Comparison of ENCODE assay signal across 18 mouse cellular contexts in genomic region chr10:31273171-31273570, GRCm38 (mm10). TPM values are rescaled to one million over a fixed set of nuclear protein-coding genes. Genes with fewer than 3 reads are reported as not detected.
DNase-seq lines count a peak whose midpoint lies in the region; ATAC-seq and TF ChIP-seq lines count a peak whose summit lies in the region.
"Had no signal": no experiment of that assay in that cellular context is flagged by ENCODE, and none has a peak within 500 bp of the region (broad histone marks: within the 10 kb centered on the region; RNA-seq: fewer than 3 reads in every experiment).

No protein-coding gene starts in this region.

- no peak overlapping the region for H3K4me3 ChIP-seq in embryonic facial prominence, embryonic 14.5 days (ENCODE audit: low read depth, low read length)
- no peak overlapping the region for H3K4me3 ChIP-seq in embryonic facial prominence, embryonic 10.5 days
- no peak overlapping the region for H3K4me3 ChIP-seq in heart, embryonic 13.5 days
- no peak overlapping the region for H3K4me3 ChIP-seq in lung, embryonic 14.5 days (ENCODE audit: low read depth, low read length)
- H3K4me3 ChIP-seq in lung, adult 2 months (replicated peaks; ENCODE audit: extremely low read depth, low read depth, low read length), result no peak overlapping the region
- no peak overlapping the region for H3K4me3 ChIP-seq in layer of hippocampus, adult 2 months
- H3K4me3 ChIP-seq: embryonic facial prominence, embryonic 12.5 days; intestine, embryonic 15.5 days; megakaryocyte, embryonic 14.5 days; neural tube, embryonic 15.5 days had no signal

- peak; percentile 30 for DNase-seq in embryonic facial prominence, embryonic 14.5 days (ENCODE audit: low spot score)
- DNase-seq in embryonic facial prominence, embryonic 10.5 days (ENCODE audit: low spot score), result no peak
- DNase-seq in heart, postnatal 36 days, result no peak
- peak; percentile 31 for DNase-seq in lung, embryonic 14.5 days
- no peak for DNase-seq in lung, adult 2 months
- peak; percentile 11 for DNase-seq in brain, adult 2 months (ENCODE audit: low read depth, low spot score)
- no peak for DNase-seq in layer of hippocampus, adult 2 months (ENCODE audit: low spot score in 2 of 2)
- DNase-seq: adrenal gland, adult 2 months; cerebellum, adult 9-10 months; kidney, adult 9 months; kidney, postnatal 25 days; liver, postnatal 0 days had no signal

- intact Hi-C loops in heart, postnatal 36 days (cut with DNase I), result no loop called here

- no peak overlapping the region for H3K4me2 ChIP-seq in embryonic facial prominence, embryonic 14.5 days (ENCODE audit: low read depth, low read length)
- H3K4me2 ChIP-seq in heart, embryonic 13.5 days, result peak overlapping the region; percentile 20; the same call in 1 of the 2 replicates
- H3K4me2 ChIP-seq in lung, embryonic 14.5 days, result no peak overlapping the region
- H3K4me2 ChIP-seq: embryonic facial prominence, embryonic 12.5 days; hindbrain, embryonic 14.5 days; intestine, embryonic 15.5 days; neural tube, embryonic 15.5 days had no signal

- no peaks in the 10 kb centered on the region for H3K27me3 ChIP-seq in embryonic facial prominence, embryonic 14.5 days (replicated peaks; ENCODE audit: control insufficient read depth, insufficient read depth, low read length)
- no peaks in the 10 kb centered on the region for H3K27me3 ChIP-seq in embryonic facial prominence, embryonic 10.5 days (replicated peaks; ENCODE audit: low read depth, poor library complexity, severe bottlenecking)
- no peaks in the 10 kb centered on the region for H3K27me3 ChIP-seq in heart, embryonic 13.5 days (replicated peaks)
- H3K27me3 ChIP-seq in lung, embryonic 14.5 days (ENCODE audit: insufficient read depth, low read length), result no peaks in the 10 kb centered on the region
- H3K27me3 ChIP-seq: embryonic facial prominence, embryonic 12.5 days; intestine, embryonic 15.5 days; megakaryocyte, embryonic 14.5 days; neural tube, embryonic 15.5 days had no signal

- H3K9ac ChIP-seq in embryonic facial prominence, embryonic 14.5 days (ENCODE audit: low read depth, low read length), result no peak overlapping the region
- H3K9ac ChIP-seq in heart, embryonic 13.5 days, result no peak overlapping the region
- H3K9ac ChIP-seq in lung, embryonic 14.5 days, result no peak overlapping the region
- H3K9ac ChIP-seq: embryonic facial prominence, embryonic 12.5 days; hindbrain, embryonic 14.5 days; intestine, embryonic 15.5 days; liver, postnatal 0 days; neural tube, embryonic 15.5 days had no signal

- H3K27ac ChIP-seq in embryonic facial prominence, embryonic 14.5 days (replicated peaks; ENCODE audit: low read depth, low read length), result no peak overlapping the region
- H3K27ac ChIP-seq in embryonic facial prominence, embryonic 10.5 days (replicated peaks), result no peak overlapping the region
- peak overlapping the region; percentile 86 for H3K27ac ChIP-seq in heart, embryonic 13.5 days (replicated peaks)
- H3K27ac ChIP-seq in lung, embryonic 14.5 days (ENCODE audit: low read depth), result no peak overlapping the region
- no peak overlapping the region for H3K27ac ChIP-seq in layer of hippocampus, adult 2 months
- H3K27ac ChIP-seq: embryonic facial prominence, embryonic 12.5 days; hindbrain, embryonic 14.5 days; intestine, embryonic 15.5 days; neural tube, embryonic 15.5 days had no signal

- H3K36me3 ChIP-seq in embryonic facial prominence, embryonic 14.5 days (ENCODE audit: control insufficient read depth, insufficient read depth, low read length), result no peaks in the 10 kb centered on the region
- no peaks in the 10 kb centered on the region for H3K36me3 ChIP-seq in embryonic facial prominence, embryonic 10.5 days (replicated peaks)
- no peaks in the 10 kb centered on the region for H3K36me3 ChIP-seq in heart, embryonic 13.5 days
- no peaks in the 10 kb centered on the region for H3K36me3 ChIP-seq in lung, embryonic 14.5 days (ENCODE audit: insufficient read depth)
- H3K36me3 ChIP-seq: embryonic facial prominence, embryonic 12.5 days; intestine, embryonic 15.5 days; neural tube, embryonic 15.5 days had no signal

- TF ChIP-seq POLR2A in lung, adult 2 months (IDR thresholded peaks at IDR 0.05; ENCODE audit: borderline replicate concordance, extremely low read depth, low read depth, low read length), result no peak

- no peaks in the 10 kb centered on the region for H3K9me3 ChIP-seq in embryonic facial prominence, embryonic 14.5 days (ENCODE audit: control insufficient read depth, low read length)
- no peaks in the 10 kb centered on the region for H3K9me3 ChIP-seq in embryonic facial prominence, embryonic 10.5 days
- no peaks in the 10 kb centered on the region for H3K9me3 ChIP-seq in heart, embryonic 13.5 days
- H3K9me3 ChIP-seq in lung, embryonic 14.5 days (ENCODE audit: low read depth, low read length), result no peaks in the 10 kb centered on the region
- H3K9me3 ChIP-seq: embryonic facial prominence, embryonic 12.5 days; intestine, embryonic 15.5 days; megakaryocyte, embryonic 14.5 days; neural tube, embryonic 15.5 days had no signal

- WGBS in embryonic facial prominence, embryonic 14.5 days, result 75% methylated on average over 1 of the region's 1 CpGs
- WGBS in embryonic facial prominence, embryonic 10.5 days, result 66% methylated on average over 1 of the region's 1 CpGs
- 18% methylated on average over 1 of the region's 1 CpGs for WGBS in heart, embryonic 13.5 days
- WGBS in lung, embryonic 14.5 days, result 35% methylated on average over 1 of the region's 1 CpGs
- WGBS in lung, adult 2 months, result 59% methylated on average over 1 of the region's 1 CpGs

- no peak for TF ChIP-seq CTCF in lung, embryonic 14.5 days (IDR thresholded peaks at IDR 0.05; ENCODE audit: low read depth)
- no peak for TF ChIP-seq CTCF in lung, adult 2 months (IDR thresholded peaks at IDR 0.05; ENCODE audit: insufficient read depth, low read length)
- TF ChIP-seq CTCF in layer of hippocampus, adult 2 months (conservative IDR thresholded peaks at IDR 0.05), result no peak

- no peak for ATAC-seq in embryonic facial prominence, embryonic 14.5 days (ENCODE audit: low read depth)
- peak; percentile 77 for ATAC-seq in heart, embryonic 13.5 days (ENCODE audit: extremely low read depth, insufficient number of reproducible peaks, low FRiP score, low TSS enrichment)
- 0 out of 2 replicates have a peak, but pooled peaks have one; percentile 35 for ATAC-seq in lung, embryonic 14.5 days (ENCODE audit: insufficient read depth)
- ATAC-seq: intestine, embryonic 15.5 days; liver, postnatal 0 days had no signal

- H3K4me1 ChIP-seq in embryonic facial prominence, embryonic 14.5 days (ENCODE audit: control insufficient read depth, insufficient read depth, low read length), result no peaks in the 10 kb centered on the region
- no peaks in the 10 kb centered on the region for H3K4me1 ChIP-seq in embryonic facial prominence, embryonic 10.5 days
- H3K4me1 ChIP-seq in heart, embryonic 13.5 days, result peaks cover 17% of the 10 kb centered on the region
- H3K4me1 ChIP-seq in lung, embryonic 14.5 days (ENCODE audit: insufficient read depth), result no peaks in the 10 kb centered on the region
- H3K4me1 ChIP-seq in lung, adult 2 months (ENCODE audit: control insufficient read depth, insufficient read depth, low read length), result no peaks in the 10 kb centered on the region
- H3K4me1 ChIP-seq: embryonic facial prominence, embryonic 12.5 days; intestine, embryonic 15.5 days; megakaryocyte, embryonic 14.5 days; neural tube, embryonic 15.5 days had no signal

RNA-seq across cellular contexts. Expression of gene Hddc2, which starts 40.0 kb away (rescaled TPM):
- 60.2 and 66.6 TPM in 2 replicates for polyA plus RNA-seq in embryonic facial prominence, embryonic 14.5 days (2014; fragmentation: Nextera tagmentation; extraction: Ambion mirVana)
- 94.9 and 97.4 TPM in 2 replicates for polyA plus RNA-seq in embryonic facial prominence, embryonic 10.5 days (2016; fragmentation: Nextera tagmentation; extraction: Ambion mirVana)
- polyA plus RNA-seq in heart, embryonic 13.5 days (2015; fragmentation: Nextera tagmentation; extraction: Ambion mirVana), result 49.4 and 50.2 TPM in 2 replicates
- 1 to 10 TPM; 7.0 to 7.2 TPM for total RNA-seq in heart, postnatal 36 days (2021)
- polyA plus RNA-seq in lung, embryonic 14.5 days (2014; fragmentation: Nextera tagmentation; extraction: Ambion mirVana), result 69.9 and 71.3 TPM in 2 replicates
- 3.9 and 7.4 TPM in 2 replicates for polyA plus RNA-seq in lung, adult 2 months (2012; rRNA removed)
- 10 to 100 TPM; 21.2 to 25.2 TPM for total RNA-seq in layer of hippocampus, adult 2 months (2021)

Comparison
In these comparisons a context has a peak if more than half of its experiments do, and no peak if none do; other contexts are left out.
1. DNase-seq: peak in embryonic facial prominence, embryonic 14.5 days (single experiment), lung, embryonic 14.5 days (single experiment) and brain, adult 2 months (single experiment); none in embryonic facial prominence, embryonic 10.5 days (single experiment), heart, postnatal 36 days (0 of 2), lung, adult 2 months (single experiment) and layer of hippocampus, adult 2 months (0 of 2).